Mouse (Mus musculus) midbrain, embryonic 13.5 days (tissue): ENCODE measurements around the gene Cpxm2. TPM values are rescaled to one million over a fixed set of nuclear protein-coding genes. Genes with fewer than 3 reads are reported as not detected.
A peak's percentile ranks its signal among the peaks of the same experiment; 100 is the strongest.

Experiments used
- ATAC-seq: fragments of 200-750 bp; cut with Nextera tagmentation; 2 replicates; pipeline ENCODE4 v1.8.0; 2017; ENCODE audit warnings: mild to moderate bottlenecking, moderate TSS enrichment, moderate library complexity
- H3K27ac ChIP-seq: fragments of 300-500 bp; sonication (generic); 2 replicates; pipeline ENCODE4 v1.5.1; 2015; ENCODE audit warnings: inconsistent platforms, mild to moderate bottlenecking, moderate library complexity
- H3K27me3 ChIP-seq: fragments of 300-500 bp; sonication (generic); 2 replicates; pipeline ENCODE4 v1.6.1; 2015; ENCODE audit warnings: mild to moderate bottlenecking, inconsistent platforms
- H3K36me3 ChIP-seq: fragments of 300-500 bp; sonication (generic); 2 replicates; pipeline ENCODE4 v1.6.1; 2015; ENCODE audit warnings: mild to moderate bottlenecking, inconsistent platforms
- H3K4me1 ChIP-seq: fragments of 300-500 bp; sonication (generic); replicated peaks from 2 replicates; pipeline ENCODE4 v1.6.1; 2015; ENCODE audit warnings: inconsistent platforms
- H3K4me2 ChIP-seq: fragments of 300-500 bp; sonication (generic); replicated peaks from 2 replicates; pipeline ENCODE4 v1.6.1; 2015; ENCODE audit warnings: moderate library complexity, mild to moderate bottlenecking, inconsistent platforms
- H3K4me3 ChIP-seq: fragments of 300-500 bp; sonication (generic); replicated peaks from 2 replicates; pipeline ENCODE4 v1.5.1; 2015; ENCODE audit warnings: mild to moderate bottlenecking, inconsistent platforms
- H3K9ac ChIP-seq: fragments of 300-500 bp; sonication (generic); replicated peaks from 2 replicates; pipeline ENCODE4 v1.6.1; 2015; ENCODE audit warnings: mild to moderate bottlenecking, inconsistent platforms
- H3K9me3 ChIP-seq: fragments of 300-500 bp; sonication (generic); 2 replicates; pipeline ENCODE4 v1.6.1; 2016; ENCODE audit warnings: mild to moderate bottlenecking, inconsistent platforms
- WGBS: fragments of 180-500 bp; shearing (Covaris S2); methylation state at CpG from one replicate; pipeline ENCODE4 v1.1.7; 2015; 5-methylcytosine and 5-hydroxymethylcytosine counted together
- polyA plus RNA-seq: library from polyadenylated mRNA; unstranded; fragments of >200 nt; fragmentation: Nextera tagmentation; extraction: Ambion mirVana; gene quantifications from 2 replicates; pipeline ENCODE4 v1.2.1, GENCODE M21; 2015

Gene Cpxm2
- polyA plus RNA-seq, 1 experiment from 2014 or later, result 0.54 TPM

DNA sequence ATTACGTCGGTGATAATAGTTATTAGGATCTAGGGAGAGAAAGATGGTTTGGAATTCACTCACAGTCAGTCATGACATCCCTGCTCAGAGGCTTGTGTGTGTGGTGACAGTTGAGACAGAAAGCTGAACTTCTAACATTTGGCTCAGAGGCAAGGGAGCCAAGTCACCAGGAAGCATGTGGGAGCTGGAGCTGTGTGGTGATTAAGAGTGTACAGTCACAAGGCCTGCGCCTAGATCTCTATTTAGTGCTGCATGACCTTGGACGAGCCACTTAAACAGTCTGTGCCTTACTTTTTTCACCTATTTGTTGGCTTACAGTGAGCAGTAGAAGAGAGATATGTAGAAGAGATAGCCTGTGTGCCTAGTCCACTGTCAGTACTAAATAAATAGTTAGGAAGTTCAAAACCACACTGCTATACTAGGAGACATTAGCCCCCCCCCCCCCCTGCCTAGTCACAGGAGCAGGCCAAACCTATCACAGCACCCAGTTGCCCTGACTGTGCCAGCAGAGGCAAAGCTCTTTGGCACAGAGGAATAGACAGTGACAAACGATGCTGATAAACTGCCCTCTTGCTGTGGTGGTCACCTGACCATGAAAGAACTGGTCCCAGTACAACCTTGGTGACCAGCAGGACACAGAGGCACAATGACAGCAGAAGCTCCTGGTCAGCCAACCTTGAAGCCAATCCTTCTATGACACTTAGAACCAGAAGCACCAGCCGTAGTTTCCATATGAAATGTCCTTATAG is 83.5 kb downstream of the Cpxm2 start:
- H3K27ac ChIP-seq, result no peak overlapping the region
- H3K4me2 ChIP-seq, result no peak overlapping the region
- H3K4me1 ChIP-seq, result no peaks in the 10 kb centered on the region
- H3K9me3 ChIP-seq, result no peaks in the 10 kb centered on the region
- no peaks in the 10 kb centered on the region for H3K36me3 ChIP-seq
- 85% methylated on average over 6 of the region's 6 CpGs for WGBS
- no peaks in the 10 kb centered on the region for H3K27me3 ChIP-seq
- ATAC-seq, result no peak
- H3K9ac ChIP-seq, result no peak overlapping the region
- H3K4me3 ChIP-seq, result no peak overlapping the region

DNA sequence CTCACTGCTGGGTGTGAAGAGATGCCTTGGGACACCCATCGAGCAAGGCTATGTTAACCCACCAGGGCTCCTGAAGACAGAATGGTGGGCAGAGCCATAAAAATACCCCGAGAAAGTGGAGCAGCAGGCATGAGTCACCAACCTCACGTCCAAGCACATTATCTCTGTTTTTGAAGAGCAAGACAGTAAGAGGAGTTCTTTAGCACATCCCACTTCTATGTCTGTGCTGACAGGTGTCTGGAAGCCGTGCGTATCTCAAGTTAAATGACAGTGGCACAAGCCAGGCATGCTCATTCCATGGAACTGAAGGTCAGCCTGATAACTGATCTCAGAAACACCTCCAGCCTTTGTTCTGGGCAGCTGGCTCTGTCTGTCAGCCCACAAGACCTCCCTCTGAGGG is 86.6 kb downstream of the Cpxm2 start:
- Histone ChIP-seq H3K4me2 (no peak overlapping the region), H3K9me3 (no peaks in the 10 kb centered on the region), H3K4me1 (no peaks in the 10 kb centered on the region), H3K27me3 (no peaks in the 10 kb centered on the region), H3K4me3 (no peak overlapping the region), H3K9ac (no peak overlapping the region), H3K27ac (no peak overlapping the region), H3K36me3 (no peaks in the 10 kb centered on the region)
- ATAC-seq, result no peak
- 86% methylated on average over 5 of the region's 5 CpGs for WGBS

DNA sequence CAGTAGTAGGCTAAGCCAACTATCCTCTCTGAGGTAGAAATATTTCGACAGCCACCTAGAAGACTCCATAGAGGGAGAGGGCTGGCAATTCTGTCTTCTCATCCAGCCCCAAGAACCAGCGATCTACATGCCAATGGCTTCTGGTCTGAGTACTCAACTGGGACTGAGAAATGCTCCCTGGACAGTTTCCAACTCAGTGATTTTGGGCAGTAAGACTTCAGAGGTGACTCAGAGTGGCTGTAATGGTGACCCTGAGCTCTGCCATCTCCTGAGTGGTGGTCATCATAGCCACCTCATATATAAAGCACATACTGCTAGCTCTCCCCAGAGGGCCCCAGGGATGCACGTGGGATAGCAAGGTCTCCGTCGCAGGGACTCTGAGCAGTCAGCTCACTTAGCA is 87.0 kb downstream of the Cpxm2 start:
- ATAC-seq, result no peak
- WGBS, result 87% methylated on average over 5 of the region's 5 CpGs
- Histone ChIP-seq H3K27ac (no peak overlapping the region), H3K9ac (no peak overlapping the region), H3K36me3 (no peaks in the 10 kb centered on the region), H3K4me1 (no peaks in the 10 kb centered on the region), H3K4me2 (no peak overlapping the region), H3K9me3 (no peaks in the 10 kb centered on the region), H3K4me3 (no peak overlapping the region), H3K27me3 (no peaks in the 10 kb centered on the region)

DNA sequence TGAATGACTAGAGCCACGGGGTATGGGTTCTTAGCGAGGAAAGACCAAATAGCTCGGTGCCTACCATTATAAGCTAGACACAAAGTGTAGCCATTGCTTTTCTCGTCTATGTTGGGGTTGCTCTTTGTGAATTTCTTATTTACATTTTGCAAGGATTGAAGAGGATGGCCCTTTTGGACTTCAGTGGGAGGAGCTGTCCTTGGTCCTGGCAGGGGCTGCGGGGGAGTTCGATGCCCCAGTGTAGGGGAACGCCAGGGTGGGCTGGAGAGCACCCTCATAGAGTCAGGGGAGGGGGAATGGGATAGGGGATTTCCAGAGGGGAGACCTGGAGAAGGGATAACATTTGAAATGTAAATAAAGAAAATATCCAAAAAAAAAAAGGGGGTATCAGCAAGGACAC is 94.4 kb downstream of the Cpxm2 start:
- Histone ChIP-seq H3K4me3 (no peak overlapping the region), H3K36me3 (no peaks in the 10 kb centered on the region), H3K9ac (no peak overlapping the region), H3K4me2 (no peak overlapping the region), H3K27ac (no peak overlapping the region), H3K27me3 (no peaks in the 10 kb centered on the region), H3K4me1 (no peaks in the 10 kb centered on the region), H3K9me3 (no peaks in the 10 kb centered on the region)
- no peak for ATAC-seq
- 81% methylated on average over 7 of the region's 7 CpGs for WGBS

DNA sequence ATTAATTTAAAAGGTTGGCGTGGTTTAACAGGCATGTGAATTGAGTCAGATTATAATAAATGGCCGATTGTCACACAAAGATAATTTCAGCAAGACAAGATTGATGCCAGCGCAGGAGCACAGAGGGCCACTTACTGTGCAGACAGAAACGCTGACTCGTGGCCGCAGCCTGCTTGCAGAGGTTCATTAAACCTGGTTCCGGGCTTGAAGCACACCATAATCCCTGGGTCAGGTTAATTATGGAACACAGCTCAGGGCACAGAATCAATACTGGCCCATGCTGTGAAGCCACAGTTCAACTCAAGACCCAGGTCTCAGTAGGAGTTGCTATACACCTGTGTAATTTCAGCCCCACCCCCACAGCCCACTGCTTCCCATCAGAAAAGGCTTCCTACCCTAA is 98.0 kb downstream of the Cpxm2 start:
- Histone ChIP-seq H3K9me3 (no peaks in the 10 kb centered on the region), H3K36me3 (no peaks in the 10 kb centered on the region), H3K4me1 (no peaks in the 10 kb centered on the region), H3K27ac (no peak overlapping the region), H3K9ac (no peak overlapping the region), H3K4me3 (no peak overlapping the region), H3K4me2 (no peak overlapping the region), H3K27me3 (no peaks in the 10 kb centered on the region)
- no peak for ATAC-seq
- 58% methylated on average over 7 of the region's 7 CpGs for WGBS

DNA sequence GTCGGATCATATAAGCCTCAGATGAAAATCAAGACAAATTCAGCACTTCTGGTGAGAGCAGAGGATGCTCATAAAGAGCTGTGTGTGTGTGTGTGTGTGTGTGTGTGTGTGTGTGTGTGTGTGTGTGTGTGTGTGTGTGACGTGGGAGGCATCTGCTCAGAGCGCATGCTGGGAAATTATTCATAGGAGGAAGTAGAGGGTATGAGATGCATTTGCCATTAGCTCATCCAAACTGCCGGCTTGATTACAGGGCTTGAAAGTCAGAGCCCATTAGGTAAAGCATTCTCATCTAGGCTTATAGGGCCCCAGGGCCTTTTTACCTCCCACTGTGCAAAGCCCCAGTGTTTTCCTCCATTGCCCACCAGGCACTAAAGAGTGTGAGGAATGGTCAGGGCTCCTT is 107.9 kb downstream of the Cpxm2 start:
- Histone ChIP-seq H3K36me3 (no peaks in the 10 kb centered on the region), H3K27ac (no peak overlapping the region), H3K9ac (no peak overlapping the region), H3K4me1 (peaks cover 9% of the 10 kb centered on the region), H3K4me2 (no peak overlapping the region), H3K27me3 (no peaks in the 10 kb centered on the region), H3K4me3 (no peak overlapping the region), H3K9me3 (no peaks in the 10 kb centered on the region)
- no peak for ATAC-seq
- WGBS, result 58% methylated on average over 4 of the region's 4 CpGs

DNA sequence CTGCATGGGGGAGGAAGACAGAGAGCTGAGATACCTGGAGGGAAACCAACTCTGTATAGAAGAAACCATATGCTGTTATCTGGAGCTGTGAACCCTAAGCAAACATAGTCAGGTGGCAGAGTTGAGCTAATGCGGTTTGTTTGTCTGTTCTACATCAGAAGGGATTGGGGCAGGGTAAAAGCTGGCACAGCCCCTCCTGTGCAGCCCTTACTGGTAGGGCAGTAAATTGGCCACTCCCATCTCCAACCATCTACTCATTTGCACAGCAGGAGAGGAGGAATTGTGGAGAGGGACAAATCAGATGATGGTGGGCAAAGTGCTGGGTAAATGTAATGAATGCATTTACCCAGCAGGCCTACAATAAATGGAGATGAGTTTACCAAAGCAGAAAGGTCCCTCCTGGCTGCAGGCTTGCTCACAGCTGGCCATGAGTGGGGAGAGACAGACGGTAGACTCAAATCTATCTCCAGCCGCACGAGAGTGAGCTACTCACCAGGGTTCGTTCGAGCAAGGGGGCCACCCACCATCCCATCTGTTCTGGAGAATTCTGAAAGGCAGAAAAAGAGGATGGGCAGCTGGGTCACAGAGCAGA is 122.5 kb downstream of the Cpxm2 start:
- ATAC-seq, result no peak
- Histone ChIP-seq H3K9me3 (no peaks in the 10 kb centered on the region), H3K4me2 (no peak overlapping the region), H3K27me3 (no peaks in the 10 kb centered on the region), H3K27ac (no peak overlapping the region), H3K4me3 (no peak overlapping the region), H3K9ac (no peak overlapping the region), H3K36me3 (no peaks in the 10 kb centered on the region), H3K4me1 (peaks cover 10% of the 10 kb centered on the region; the same call in 1 of the 2 replicates)
- 60% methylated on average over 6 of the region's 6 CpGs for WGBS

DNA sequence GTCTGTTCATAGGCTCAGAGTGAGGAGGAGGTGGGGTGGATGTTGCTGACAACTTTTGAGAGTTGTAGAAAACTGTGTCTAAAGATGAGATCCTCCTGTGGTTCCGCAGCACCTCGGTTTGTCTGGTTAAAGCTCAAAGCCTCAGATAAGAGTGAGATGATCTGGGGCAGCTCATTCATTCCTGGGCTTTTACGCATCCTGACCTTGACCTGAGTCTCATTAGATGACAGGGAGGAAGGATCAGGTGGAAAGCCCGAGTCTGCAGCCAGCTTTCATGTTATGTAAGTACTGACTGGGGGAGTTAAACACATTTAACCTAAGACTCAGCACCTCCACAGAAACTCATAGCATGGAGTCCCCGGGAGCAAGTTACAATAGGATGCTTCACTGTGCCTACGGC is 127.9 kb downstream of the Cpxm2 start:
- WGBS, result 82% methylated on average over 6 of the region's 6 CpGs
- Histone ChIP-seq H3K9me3 (no peaks in the 10 kb centered on the region), H3K4me2 (no peak overlapping the region), H3K36me3 (no peaks in the 10 kb centered on the region), H3K27me3 (no peaks in the 10 kb centered on the region), H3K27ac (no peak overlapping the region), H3K4me3 (no peak overlapping the region), H3K4me1 (0 out of 2 replicates have a peak, but pooled peaks cover under 1% of the 10 kb centered on the region), H3K9ac (no peak overlapping the region)
- ATAC-seq, result no peak

DNA sequence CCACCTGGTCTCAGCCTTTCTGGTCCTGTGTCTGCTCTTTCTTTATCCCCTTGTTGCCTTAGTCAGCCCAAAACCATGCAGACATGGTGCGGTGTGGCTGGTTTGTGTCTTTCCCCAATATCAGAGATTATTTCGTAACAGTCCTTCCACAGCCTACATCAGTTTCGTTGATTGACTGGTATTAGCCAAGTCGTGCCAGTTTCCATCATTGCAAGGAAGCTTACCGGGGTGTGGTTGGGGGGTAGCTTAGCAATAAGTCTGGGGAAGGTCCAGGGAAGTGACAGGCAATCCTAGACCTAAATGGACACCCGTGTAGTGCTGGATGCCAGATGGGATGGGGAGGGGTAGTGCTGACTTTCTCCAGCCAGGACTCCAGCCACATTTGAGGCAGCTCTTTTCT is 128.9 kb downstream of the Cpxm2 start:
- no peak for ATAC-seq
- Histone ChIP-seq H3K9ac (no peak overlapping the region), H3K4me2 (no peak overlapping the region), H3K36me3 (no peaks in the 10 kb centered on the region), H3K4me1 (no peaks in the 10 kb centered on the region), H3K27me3 (no peaks in the 10 kb centered on the region), H3K4me3 (no peak overlapping the region), H3K27ac (no peak overlapping the region), H3K9me3 (no peaks in the 10 kb centered on the region)
- WGBS, result 70% methylated on average over 6 of the region's 6 CpGs

DNA sequence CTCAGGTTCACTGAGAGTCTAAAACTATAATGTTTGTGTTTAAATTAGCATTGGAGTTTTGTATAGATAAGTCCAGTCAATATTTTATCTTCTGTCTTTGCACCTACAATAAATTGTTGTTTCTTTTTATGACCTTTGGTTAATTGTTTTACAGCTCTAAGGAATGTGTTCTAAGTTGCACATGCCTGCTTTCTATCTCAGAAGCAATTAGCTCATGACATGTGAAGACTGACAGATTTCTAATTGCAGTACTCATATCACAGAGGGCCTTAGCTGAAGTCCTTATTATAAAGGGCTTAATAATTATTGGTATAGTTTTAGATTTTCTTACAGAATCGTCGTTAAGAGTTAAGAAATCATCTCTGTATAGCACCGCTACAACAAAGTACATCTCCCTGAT is 138.6 kb downstream of the Cpxm2 start:
- Histone ChIP-seq H3K4me2 (no peak overlapping the region), H3K4me3 (no peak overlapping the region), H3K27me3 (no peaks in the 10 kb centered on the region), H3K36me3 (no peaks in the 10 kb centered on the region), H3K9ac (no peak overlapping the region), H3K27ac (no peak overlapping the region), H3K9me3 (no peaks in the 10 kb centered on the region), H3K4me1 (peaks cover 18% of the 10 kb centered on the region)
- ATAC-seq, result no peak
- 74% methylated on average over 3 of the region's 3 CpGs for WGBS

DNA sequence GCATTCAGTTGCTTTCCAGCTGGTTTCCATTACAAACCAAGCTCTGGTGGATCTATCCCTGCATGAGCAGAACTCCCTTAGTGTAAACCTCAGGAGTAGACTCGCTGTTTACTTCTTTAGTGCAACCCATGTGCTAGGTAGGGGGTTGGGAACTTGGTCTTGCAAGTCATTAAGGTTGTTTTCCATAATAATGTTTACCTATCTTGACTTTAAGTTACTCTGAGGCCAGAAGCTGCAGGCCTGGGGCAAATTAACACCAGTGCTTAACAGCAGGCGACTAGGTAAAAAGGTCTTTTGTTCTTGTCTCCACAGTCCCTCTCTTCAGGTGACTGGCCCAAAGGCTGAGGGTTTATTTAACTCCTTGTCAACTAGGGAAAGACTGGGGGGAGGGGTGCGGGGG is 139.3 kb downstream of the Cpxm2 start:
- no peak overlapping the region for H3K9ac ChIP-seq
- H3K36me3 ChIP-seq, result no peaks in the 10 kb centered on the region
- 11% methylated on average over 3 of the region's 3 CpGs for WGBS
- no peaks in the 10 kb centered on the region for H3K9me3 ChIP-seq
- no peak overlapping the region for H3K27ac ChIP-seq
- H3K27me3 ChIP-seq, result 0 out of 2 replicates have a peak, but pooled peaks cover 2% of the 10 kb centered on the region
- H3K4me3 ChIP-seq, result no peak overlapping the region
- peaks cover 18% of the 10 kb centered on the region for H3K4me1 ChIP-seq
- no peak overlapping the region for H3K4me2 ChIP-seq
- ATAC-seq, result no peak

DNA sequence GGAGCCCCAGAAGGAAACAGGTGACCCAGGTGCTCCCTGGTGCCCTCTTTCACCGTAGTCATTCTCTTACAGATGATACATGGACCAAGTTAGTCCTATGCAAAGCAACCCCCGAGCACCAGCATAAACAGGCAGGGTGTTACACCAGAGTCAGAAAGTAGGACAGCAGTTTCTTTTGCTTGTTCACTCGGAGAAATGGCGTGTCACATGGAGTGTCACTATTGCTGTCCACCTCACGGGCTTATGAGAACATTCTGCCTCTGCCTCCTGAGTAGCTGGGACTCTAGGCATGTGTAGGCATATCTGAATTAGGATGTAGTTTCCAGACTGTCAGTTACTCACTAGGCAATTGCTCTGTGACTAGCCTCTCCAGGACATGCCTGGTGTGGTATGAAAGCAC is 140.6 kb downstream of the Cpxm2 start:
- Histone ChIP-seq H3K4me1 (peaks cover 18% of the 10 kb centered on the region), H3K4me2 (no peak overlapping the region), H3K36me3 (no peaks in the 10 kb centered on the region), H3K4me3 (no peak overlapping the region), H3K9me3 (no peaks in the 10 kb centered on the region), H3K27ac (no peak overlapping the region), H3K27me3 (0 out of 2 replicates have a peak, but pooled peaks cover 2% of the 10 kb centered on the region), H3K9ac (no peak overlapping the region)
- 90% methylated on average over 5 of the region's 5 CpGs for WGBS
- ATAC-seq, result 0 out of 2 replicates have a peak, but pooled peaks have one; percentile 20
